Mouse (Mus musculus) layer of hippocampus, postnatal 14 days (tissue): ENCODE results near the gene Il2rg. TPM values are rescaled to one million over a fixed set of nuclear protein-coding genes. Genes with fewer than 3 reads are reported as not detected.

Experiments used
- DNase-seq, 2 experiments: peaks; one replicate each; pipeline ENCODE4 v3.0.0; 2021 to 2022; ENCODE audit warnings: low spot score in 2 of 2, mixed read lengths in 1 of 2
- long read RNA-seq, 2 experiments: library from polyadenylated mRNA; stranded (forward); transcript quantifications; one replicate each; pipeline ENCODE4 v2.0.0; 2021
- total RNA-seq, 2 experiments: library from RNA; stranded (reverse); gene quantifications; 2 replicates each; pipeline ENCODE4 v1.2.3; 2021

Gene Il2rg
- total RNA-seq: 1 to 10 TPM; 1.8 to 2.7 TPM
- long read RNA-seq, experiment 1: 0 reads
- long read RNA-seq, experiment 2, partial matches to known transcripts: 0 of 4 reads
- long read RNA-seq, experiment 2, other reads (novel, unspliced or antisense): 0 of 4 reads

- no peak for DNase-seq
Observed at GRCm38 (mm10) chrX:101268025-101268754, at the start of gene Il2rg. TSS of gene Il2rg (minus strand) at chrX:101268255.

- DNase-seq: peak in 1 of 2 experiments; percentile 80
Observed at GRCm38 (mm10) chrX:101313625-101314359, 45.7 kb upstream of the Il2rg start.

GRCm38 (mm10) chrX:101309299-101309698, 41.2 kb upstream of the Il2rg start:
- DNase-seq: no peak

GRCm38 (mm10) chrX:101304646-101305045, 36.6 kb upstream of the Il2rg start:
- no peak for DNase-seq

- DNase-seq: no peak
Observed at GRCm38 (mm10) chrX:101301654-101302053, 33.6 kb upstream of the Il2rg start.

- DNase-seq: no peak
Observed at GRCm38 (mm10) chrX:101300427-101301030, 32.5 kb upstream of the Il2rg start.

GRCm38 (mm10) chrX:101299473-101300426, 31.7 kb upstream of the Il2rg start:
- peak in 1 of 2 experiments; percentile 52 for DNase-seq

GRCm38 (mm10) chrX:101299055-101299454, 31.0 kb upstream of the Il2rg start, which contains the start of gene Nlgn3:
TSS of gene Nlgn3 (plus strand) at chrX:101299168.
- no peak for DNase-seq

GRCm38 (mm10) chrX:101290111-101290510, 22.1 kb upstream of the Il2rg start:
- no peak for DNase-seq

GRCm38 (mm10) chrX:101289037-101289436, 21.0 kb upstream of the Il2rg start:
- DNase-seq: no peak

- no peak for DNase-seq
Observed at GRCm38 (mm10) chrX:101288432-101288831, 20.4 kb upstream of the Il2rg start.

- no peak for DNase-seq
Observed at GRCm38 (mm10) chrX:101287543-101287942, 19.5 kb upstream of the Il2rg start.

GRCm38 (mm10) chrX:101285953-101286670, 18.1 kb upstream of the Il2rg start:
- no peak for DNase-seq

- peak; percentile 28 to 53 for DNase-seq
Observed at GRCm38 (mm10) chrX:101285534-101285933, 17.5 kb upstream of the Il2rg start.

- no peak for DNase-seq
Observed at GRCm38 (mm10) chrX:101282813-101283212, 14.8 kb upstream of the Il2rg start.

GRCm38 (mm10) chrX:101273875-101274738, 6.1 kb upstream of the Il2rg start, which contains the start of gene Med12:
TSS of gene Med12 (plus strand) at chrX:101274030.
- DNase-seq: peak; percentile 71 to 82

- no peak for DNase-seq
Observed at GRCm38 (mm10) chrX:101273410-101273809, 5.4 kb upstream of the Il2rg start.

GRCm38 (mm10) chrX:101268755-101269124, 685 bp upstream of the Il2rg start, which contains the start of gene Gm20489:
TSS of gene Gm20489 (minus strand) at chrX:101269023.
- DNase-seq: no peak

- no peak for DNase-seq
Observed at GRCm38 (mm10) chrX:101266631-101267030, 1.4 kb downstream of the Il2rg start.
